Mouse (Mus musculus): ENCODE results near the gene Scrn2. TPM values are rescaled to one million over a fixed set of nuclear protein-coding genes. Genes with fewer than 3 reads are reported as not detected.

Scrn2 gene
- polyA plus RNA-seq, 1 experiment from 2014 or later, result 13.9 TPM

DNA sequence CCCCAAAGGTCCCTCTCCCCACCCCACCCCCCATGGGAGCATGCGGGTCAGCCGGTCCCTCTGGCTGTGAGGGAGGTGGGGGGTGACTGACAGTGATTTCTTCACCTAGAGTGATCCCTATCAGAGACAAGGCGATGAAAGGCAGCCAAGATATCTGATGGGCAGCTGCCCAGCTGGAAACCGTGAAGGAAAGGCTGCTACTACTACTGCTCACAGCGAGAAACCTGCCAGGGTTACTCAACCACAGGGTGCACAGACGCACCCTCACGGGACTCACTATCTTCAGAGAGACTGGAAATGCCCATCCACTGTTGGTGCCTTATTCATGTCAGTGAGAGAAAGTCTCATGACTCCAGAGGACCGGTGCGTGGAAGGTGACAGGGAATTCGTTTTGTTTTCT, 4.8 kb upstream of the Scrn2 start:
- peaks cover 22% of the 10 kb centered on the region for H3K4me1 ChIP-seq (ENCODE audit: control insufficient read depth, insufficient read depth, low read length)
- no peak overlapping the region for H3K9ac ChIP-seq (ENCODE audit: low read depth, low read length)
- WGBS (ENCODE audit: insufficient replicate concordance), result 9% methylated on average over 10 of the region's 10 CpGs
- no peak for ATAC-seq (replicated peaks; ENCODE audit: insufficient number of reproducible peaks, low FRiP score, low TSS enrichment)
- no peak overlapping the region for H3K27ac ChIP-seq (ENCODE audit: low read depth, low read length)
- peaks cover 55% of the 10 kb centered on the region for H3K27me3 ChIP-seq (ENCODE audit: control insufficient read depth, insufficient read depth, low read length)
- no peak overlapping the region for H3K4me3 ChIP-seq (ENCODE audit: low read depth, low read length)
- no peaks in the 10 kb centered on the region for H3K9me3 ChIP-seq (replicated peaks; ENCODE audit: control insufficient read depth, low read length)
- no peaks in the 10 kb centered on the region for H3K36me3 ChIP-seq (ENCODE audit: control insufficient read depth, insufficient read depth, low read length)
- peak overlapping the region; percentile 56 for H3K4me2 ChIP-seq

DNA sequence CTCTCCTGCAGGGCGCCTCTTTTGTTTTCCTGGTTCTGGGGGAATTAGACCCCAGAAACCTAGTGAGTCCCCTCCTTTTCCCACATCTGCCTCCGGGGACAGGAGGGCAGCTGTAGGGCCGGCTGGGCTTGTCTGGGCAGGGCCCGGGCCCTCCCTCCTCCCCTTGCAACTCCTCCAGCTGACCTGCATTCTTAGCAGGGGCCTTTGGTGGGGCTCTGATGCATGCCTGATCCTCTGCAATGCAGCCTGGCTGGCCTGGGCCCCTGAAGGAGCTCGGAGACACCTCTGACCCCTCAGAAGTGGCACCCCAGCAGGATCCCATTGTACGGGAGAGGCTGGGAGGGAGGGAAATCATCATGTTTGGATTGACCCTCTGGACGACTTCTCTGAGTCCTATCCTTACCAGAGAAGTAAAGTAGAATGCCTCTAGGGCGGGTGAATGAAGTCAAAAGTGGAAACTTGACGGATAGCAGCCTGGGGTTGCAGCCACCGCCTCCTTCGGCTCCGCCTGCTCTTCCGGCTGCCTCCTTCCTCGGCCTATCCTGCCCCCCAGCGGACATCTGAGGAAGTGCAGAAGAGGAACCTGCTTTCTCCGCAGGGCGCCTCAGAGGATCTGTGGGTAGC, 3.9 kb upstream of the Scrn2 start:
- H3K9me3 ChIP-seq (replicated peaks; ENCODE audit: control insufficient read depth, low read length), result no peaks in the 10 kb centered on the region
- H3K9ac ChIP-seq (ENCODE audit: low read depth, low read length), result peak overlapping the region; percentile 44
- H3K27ac ChIP-seq (ENCODE audit: low read depth, low read length), result peak overlapping the region; percentile 37
- peak overlapping the region; percentile 22 for H3K4me3 ChIP-seq (ENCODE audit: low read depth, low read length)
- peaks cover 46% of the 10 kb centered on the region for H3K27me3 ChIP-seq (ENCODE audit: control insufficient read depth, insufficient read depth, low read length)
- peaks cover 29% of the 10 kb centered on the region for H3K4me1 ChIP-seq (ENCODE audit: control insufficient read depth, insufficient read depth, low read length)
- 1% methylated on average over 17 of the region's 17 CpGs for WGBS (ENCODE audit: insufficient replicate concordance)
- no peak for ATAC-seq (replicated peaks; ENCODE audit: insufficient number of reproducible peaks, low FRiP score, low TSS enrichment)
- H3K4me2 ChIP-seq, result peak overlapping the region; percentile 56
- H3K36me3 ChIP-seq (ENCODE audit: control insufficient read depth, insufficient read depth, low read length), result no peaks in the 10 kb centered on the region

DNA sequence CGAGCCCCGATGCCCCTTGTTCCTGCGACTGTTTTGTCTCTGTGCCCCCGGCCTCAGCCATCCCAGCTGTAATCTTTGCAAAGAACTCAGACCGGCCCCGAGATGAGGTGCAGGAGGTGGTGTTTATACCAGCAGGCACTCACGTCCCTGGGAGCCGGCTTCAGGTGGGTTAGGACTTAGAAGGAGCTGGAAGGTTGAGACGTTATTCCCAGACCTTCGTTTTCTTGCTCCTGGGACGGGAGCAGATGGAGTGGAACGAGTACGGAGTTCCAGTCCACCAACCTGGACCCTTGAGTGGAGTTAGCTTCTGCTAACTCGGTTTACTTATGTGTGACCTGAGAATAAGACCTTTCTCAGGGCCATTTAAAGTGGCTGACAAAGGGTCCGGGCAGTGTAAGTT, 688 bp downstream of the Scrn2 start:
- peak overlapping the region; percentile 54 for H3K4me3 ChIP-seq (ENCODE audit: low read depth, low read length)
- peak overlapping the region; percentile 68 for H3K9ac ChIP-seq (ENCODE audit: low read depth, low read length)
- WGBS (ENCODE audit: insufficient replicate concordance), result 25% methylated on average over 15 of the region's 15 CpGs
- no peaks in the 10 kb centered on the region for H3K9me3 ChIP-seq (replicated peaks; ENCODE audit: control insufficient read depth, low read length)
- H3K4me2 ChIP-seq, result peak overlapping the region; percentile 87
- peaks cover under 1% of the 10 kb centered on the region for H3K27me3 ChIP-seq (ENCODE audit: control insufficient read depth, insufficient read depth, low read length)
- peaks cover 10% of the 10 kb centered on the region for H3K4me1 ChIP-seq (ENCODE audit: control insufficient read depth, insufficient read depth, low read length)
- no peak overlapping the region for H3K27ac ChIP-seq (ENCODE audit: low read depth, low read length)
- H3K36me3 ChIP-seq (ENCODE audit: control insufficient read depth, insufficient read depth, low read length), result peaks cover 3% of the 10 kb centered on the region; the same call in 1 of the 2 replicates
- ATAC-seq (replicated peaks; ENCODE audit: insufficient number of reproducible peaks, low FRiP score, low TSS enrichment), result no peak

DNA sequence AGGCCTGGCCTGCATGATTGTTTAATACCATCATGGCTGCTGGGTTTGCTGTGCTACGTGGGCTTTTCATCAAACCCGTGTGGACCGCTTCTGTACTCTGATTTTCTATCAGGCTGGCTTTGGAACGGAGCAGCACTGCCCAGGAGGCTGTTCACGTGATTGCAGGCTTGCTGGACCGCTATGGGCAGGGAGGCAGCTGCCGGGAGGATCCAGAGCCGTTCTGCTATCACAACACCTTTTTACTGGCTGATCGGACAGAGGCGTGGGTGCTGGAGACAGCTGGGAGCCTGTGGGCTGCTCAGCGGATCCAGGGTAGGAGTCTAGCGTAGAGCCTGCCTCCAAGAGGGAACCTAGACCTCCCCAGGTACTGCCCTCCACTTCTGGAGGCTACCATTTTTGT, 2.2 kb downstream of the Scrn2 start:
- ATAC-seq (replicated peaks; ENCODE audit: insufficient number of reproducible peaks, low FRiP score, low TSS enrichment), result no peak
- H3K27me3 ChIP-seq (ENCODE audit: control insufficient read depth, insufficient read depth, low read length), result no peaks in the 10 kb centered on the region
- 61% methylated on average over 12 of the region's 12 CpGs for WGBS (ENCODE audit: insufficient replicate concordance)
- H3K36me3 ChIP-seq (ENCODE audit: control insufficient read depth, insufficient read depth, low read length), result peaks cover 3% of the 10 kb centered on the region; the same call in 1 of the 2 replicates
- H3K4me2 ChIP-seq, result no peak overlapping the region
- H3K9ac ChIP-seq (ENCODE audit: low read depth, low read length), result no peak overlapping the region
- H3K27ac ChIP-seq (ENCODE audit: low read depth, low read length), result no peak overlapping the region
- H3K9me3 ChIP-seq (replicated peaks; ENCODE audit: control insufficient read depth, low read length), result no peaks in the 10 kb centered on the region
- H3K4me1 ChIP-seq (ENCODE audit: control insufficient read depth, insufficient read depth, low read length), result peaks cover 7% of the 10 kb centered on the region
- H3K4me3 ChIP-seq (ENCODE audit: low read depth, low read length), result no peak overlapping the region

DNA sequence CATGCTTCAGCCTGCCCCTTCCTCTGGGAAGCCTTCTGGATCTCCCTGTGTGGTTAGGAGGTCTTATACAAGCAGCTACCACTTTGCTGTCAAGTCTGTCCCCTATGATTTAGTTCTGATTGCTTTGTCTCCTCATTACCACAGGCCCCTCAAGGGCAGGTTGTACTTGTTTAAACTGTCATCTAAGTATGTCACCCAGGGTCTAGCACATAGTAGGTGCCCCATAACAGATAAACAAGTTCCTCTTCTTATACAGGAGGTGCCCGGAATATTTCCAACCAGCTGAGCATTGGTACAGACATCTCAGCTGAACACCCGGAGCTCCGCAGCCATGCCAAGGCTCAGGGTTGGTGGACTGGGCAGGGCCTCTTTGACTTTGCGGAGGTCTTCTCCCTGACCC, 2.8 kb downstream of the Scrn2 start:
- no peak overlapping the region for H3K4me3 ChIP-seq (ENCODE audit: low read depth, low read length)
- no peak overlapping the region for H3K4me2 ChIP-seq
- H3K9ac ChIP-seq (ENCODE audit: low read depth, low read length), result no peak overlapping the region
- H3K4me1 ChIP-seq (ENCODE audit: control insufficient read depth, insufficient read depth, low read length), result peaks cover 7% of the 10 kb centered on the region
- H3K27me3 ChIP-seq (ENCODE audit: control insufficient read depth, insufficient read depth, low read length), result no peaks in the 10 kb centered on the region
- H3K36me3 ChIP-seq (ENCODE audit: control insufficient read depth, insufficient read depth, low read length), result peaks cover 3% of the 10 kb centered on the region; the same call in 1 of the 2 replicates
- no peaks in the 10 kb centered on the region for H3K9me3 ChIP-seq (replicated peaks; ENCODE audit: control insufficient read depth, low read length)
- H3K27ac ChIP-seq (ENCODE audit: low read depth, low read length), result no peak overlapping the region
- WGBS (ENCODE audit: insufficient replicate concordance), result 91% methylated on average over 4 of the region's 4 CpGs
- no peak for ATAC-seq (replicated peaks; ENCODE audit: insufficient number of reproducible peaks, low FRiP score, low TSS enrichment)

DNA sequence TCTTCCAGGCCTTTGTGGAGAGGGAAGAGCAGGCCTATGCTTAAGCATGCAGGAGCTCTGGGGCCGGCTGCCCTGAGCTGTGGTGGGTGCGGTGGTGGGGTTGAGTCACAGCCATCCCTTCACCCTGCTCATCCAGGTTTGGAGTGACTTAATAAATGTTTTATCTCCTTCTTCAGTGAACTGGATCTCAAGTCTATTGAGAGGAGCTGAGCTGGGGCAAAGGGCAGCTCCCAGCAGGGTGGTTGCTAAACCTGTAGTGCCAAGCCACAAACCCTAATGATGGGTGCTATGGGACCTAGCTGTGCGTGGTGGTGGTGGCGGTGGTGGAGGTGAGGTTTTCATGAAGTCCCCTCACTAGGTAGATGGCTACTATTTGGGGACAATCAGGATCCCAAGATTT, 4.0 kb downstream of the Scrn2 start:
- 81% methylated on average over 4 of the region's 4 CpGs for WGBS (ENCODE audit: insufficient replicate concordance)
- no peak overlapping the region for H3K4me2 ChIP-seq
- H3K27ac ChIP-seq (ENCODE audit: low read depth, low read length), result no peak overlapping the region
- H3K27me3 ChIP-seq (ENCODE audit: control insufficient read depth, insufficient read depth, low read length), result no peaks in the 10 kb centered on the region
- H3K4me1 ChIP-seq (ENCODE audit: control insufficient read depth, insufficient read depth, low read length), result peaks cover 7% of the 10 kb centered on the region
- H3K36me3 ChIP-seq (ENCODE audit: control insufficient read depth, insufficient read depth, low read length), result peaks cover 3% of the 10 kb centered on the region; the same call in 1 of the 2 replicates
- H3K4me3 ChIP-seq (ENCODE audit: low read depth, low read length), result no peak overlapping the region
- ATAC-seq (replicated peaks; ENCODE audit: insufficient number of reproducible peaks, low FRiP score, low TSS enrichment), result no peak
- no peaks in the 10 kb centered on the region for H3K9me3 ChIP-seq (replicated peaks; ENCODE audit: control insufficient read depth, low read length)
- no peak overlapping the region for H3K9ac ChIP-seq (ENCODE audit: low read depth, low read length)

DNA sequence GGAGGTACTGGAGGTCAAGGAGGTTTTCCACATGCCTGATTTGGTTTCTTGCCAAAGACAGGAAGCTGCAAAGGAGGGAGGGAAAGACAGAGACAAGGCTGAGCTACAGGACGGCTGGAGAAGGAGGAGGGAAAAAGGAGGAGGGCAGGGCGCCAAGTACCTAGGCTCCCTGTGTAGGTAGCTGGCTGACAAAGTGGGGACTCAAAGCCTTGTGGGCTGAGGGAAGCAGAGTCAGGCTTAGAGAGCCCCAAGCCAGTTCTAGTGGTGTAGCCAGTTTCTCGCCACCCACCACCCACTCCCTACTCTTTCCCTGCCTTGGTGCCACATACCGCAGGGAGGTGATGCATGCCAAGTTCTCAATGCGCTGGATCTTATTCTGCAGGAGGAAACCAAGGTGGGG, 6.4 kb downstream of the Scrn2 start:
- peaks cover 3% of the 10 kb centered on the region; the same call in 1 of the 2 replicates for H3K36me3 ChIP-seq (ENCODE audit: control insufficient read depth, insufficient read depth, low read length)
- WGBS (ENCODE audit: insufficient replicate concordance), result 65% methylated on average over 5 of the region's 5 CpGs
- ATAC-seq (replicated peaks; ENCODE audit: insufficient number of reproducible peaks, low FRiP score, low TSS enrichment), result no peak

DNA sequence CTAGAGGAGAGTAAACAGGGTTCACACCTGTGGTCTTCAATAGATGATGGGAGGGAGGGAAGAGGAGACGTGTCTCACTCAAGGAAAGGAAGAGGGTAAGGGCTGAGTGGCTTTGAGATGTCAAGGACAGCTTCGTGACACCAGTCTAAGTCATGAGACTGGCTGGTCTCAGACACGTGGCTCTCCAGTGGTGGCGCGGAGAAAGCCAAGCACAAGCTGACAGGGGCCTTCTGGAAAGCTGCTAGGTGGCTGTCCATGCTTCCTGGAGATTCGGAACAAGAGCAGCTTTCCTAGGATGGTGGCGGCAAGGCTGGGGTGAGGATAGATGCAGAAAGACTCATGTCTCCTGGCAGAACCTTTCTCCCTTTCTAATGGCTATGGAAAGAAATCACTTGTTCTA, 9.1 kb downstream of the Scrn2 start:
- Histone ChIP-seq H3K27ac (ENCODE audit: low read depth, low read length) (no peak overlapping the region), H3K9ac (ENCODE audit: low read depth, low read length) (no peak overlapping the region), H3K36me3 (ENCODE audit: control insufficient read depth, insufficient read depth, low read length) (no peaks in the 10 kb centered on the region), H3K4me3 (ENCODE audit: low read depth, low read length) (no peak overlapping the region), H3K27me3 (ENCODE audit: control insufficient read depth, insufficient read depth, low read length) (no peaks in the 10 kb centered on the region), H3K4me1 (ENCODE audit: control insufficient read depth, insufficient read depth, low read length) (peaks cover 7% of the 10 kb centered on the region; the same call in 1 of the 2 replicates), H3K9me3 (replicated peaks; ENCODE audit: control insufficient read depth, low read length) (no peaks in the 10 kb centered on the region), H3K4me2 (no peak overlapping the region)
- no peak for ATAC-seq (replicated peaks; ENCODE audit: insufficient number of reproducible peaks, low FRiP score, low TSS enrichment)
- WGBS (ENCODE audit: insufficient replicate concordance), result 54% methylated on average over 7 of the region's 7 CpGs

More for the DNA sequence above, 6.4 kb downstream of the Scrn2 start:
- Histone ChIP-seq H3K9me3 (replicated peaks; ENCODE audit: control insufficient read depth, low read length) (no peaks in the 10 kb centered on the region), H3K27ac (ENCODE audit: low read depth, low read length) (no peak overlapping the region), H3K4me3 (ENCODE audit: low read depth, low read length) (no peak overlapping the region), H3K27me3 (ENCODE audit: control insufficient read depth, insufficient read depth, low read length) (no peaks in the 10 kb centered on the region), H3K4me2 (no peak overlapping the region), H3K9ac (ENCODE audit: low read depth, low read length) (no peak overlapping the region), H3K4me1 (ENCODE audit: control insufficient read depth, insufficient read depth, low read length) (no peaks in the 10 kb centered on the region; the same call in 1 of the 2 replicates)
